Mouse (Mus musculus): ENCODE measurements around the gene Cxcr1. TPM values are rescaled to one million over a fixed set of nuclear protein-coding genes. Genes with fewer than 3 reads are reported as not detected.

Cxcr1 gene
- polyA plus RNA-seq, 1 experiment from 2014 or later: not detected

- H3K9ac ChIP-seq (ENCODE audit: low read depth, low read length): peak within 1 kb of the TSS; percentile 91
- no peaks in the 10 kb centered on the region for H3K36me3 ChIP-seq (ENCODE audit: control insufficient read depth, insufficient read depth, low read length)
- H3K4me3 ChIP-seq (ENCODE audit: low read depth, low read length): peak within 1 kb of the TSS; percentile 95
- H3K4me2 ChIP-seq (ENCODE audit: low read depth, low read length): peak within 1 kb of the TSS; percentile 90
- H3K27ac ChIP-seq (replicated peaks; ENCODE audit: low read depth, low read length): peak within 1 kb of the TSS; percentile 88
- 2% methylated on average over 50 of the region's 55 CpGs for WGBS
- no peaks in the 10 kb centered on the region for H3K27me3 ChIP-seq (replicated peaks; ENCODE audit: control insufficient read depth, insufficient read depth, low read length)
- no peaks in the 10 kb centered on the region for H3K9me3 ChIP-seq (ENCODE audit: control insufficient read depth, low read length)
- peak; percentile 96 for DNase-seq (ENCODE audit: low spot score)
- H3K4me1 ChIP-seq (ENCODE audit: control insufficient read depth, insufficient read depth, low read length): peaks cover 32% of the 10 kb centered on the region
- ATAC-seq (ENCODE audit: low read depth): peak; percentile 93
Observed at GRCm38 (mm10) chr1:74235938-74236589, 41.6 kb upstream of the Cxcr1 start, which contains the start of gene Arpc2. Gene Arpc2, plus strand, starts transcription at chr1:74236084.

- no peak overlapping the region for H3K4me2 ChIP-seq (ENCODE audit: low read depth, low read length)
- no peak for ATAC-seq (ENCODE audit: low read depth)
- WGBS: 50% methylated on average over 1 of the region's 1 CpGs
Observed at GRCm38 (mm10) chr1:74230992-74231391, 36.6 kb upstream of the Cxcr1 start.

GRCm38 (mm10) chr1:74229942-74230341 is 35.5 kb upstream of the Cxcr1 start:
- ATAC-seq (ENCODE audit: low read depth): no peak
- no peak overlapping the region for H3K4me3 ChIP-seq (ENCODE audit: low read depth, low read length)
- no peak overlapping the region for H3K27ac ChIP-seq (replicated peaks; ENCODE audit: low read depth, low read length)
- no peaks in the 10 kb centered on the region for H3K9me3 ChIP-seq (ENCODE audit: control insufficient read depth, low read length)
- H3K4me2 ChIP-seq (ENCODE audit: low read depth, low read length): no peak overlapping the region
- no peak for DNase-seq (ENCODE audit: low spot score)
- H3K4me1 ChIP-seq (ENCODE audit: control insufficient read depth, insufficient read depth, low read length): no peaks in the 10 kb centered on the region
- no peaks in the 10 kb centered on the region for H3K36me3 ChIP-seq (ENCODE audit: control insufficient read depth, insufficient read depth, low read length)
- H3K9ac ChIP-seq (ENCODE audit: low read depth, low read length): no peak overlapping the region
- 76% methylated on average over 2 of the region's 2 CpGs for WGBS
- H3K27me3 ChIP-seq (replicated peaks; ENCODE audit: control insufficient read depth, insufficient read depth, low read length): no peaks in the 10 kb centered on the region

More at GRCm38 (mm10) chr1:74230992-74231391, 36.6 kb upstream of the Cxcr1 start:
- Histone ChIP-seq H3K9me3 (ENCODE audit: control insufficient read depth, low read length) (no peaks in the 10 kb centered on the region), H3K27me3 (replicated peaks; ENCODE audit: control insufficient read depth, insufficient read depth, low read length) (no peaks in the 10 kb centered on the region), H3K27ac (replicated peaks; ENCODE audit: low read depth, low read length) (no peak overlapping the region), H3K9ac (ENCODE audit: low read depth, low read length) (no peak overlapping the region), H3K4me1 (ENCODE audit: control insufficient read depth, insufficient read depth, low read length) (no peaks in the 10 kb centered on the region), H3K4me3 (ENCODE audit: low read depth, low read length) (no peak overlapping the region), H3K36me3 (ENCODE audit: control insufficient read depth, insufficient read depth, low read length) (no peaks in the 10 kb centered on the region)
- no peak for DNase-seq (ENCODE audit: low spot score)

- no peaks in the 10 kb centered on the region for H3K36me3 ChIP-seq (ENCODE audit: control insufficient read depth, insufficient read depth, low read length)
- no peaks in the 10 kb centered on the region for H3K9me3 ChIP-seq (ENCODE audit: control insufficient read depth, low read length)
- no peak overlapping the region for H3K4me3 ChIP-seq (ENCODE audit: low read depth, low read length)
- no peak overlapping the region for H3K9ac ChIP-seq (ENCODE audit: low read depth, low read length)
- no peak overlapping the region for H3K4me2 ChIP-seq (ENCODE audit: low read depth, low read length)
- WGBS: 75% methylated on average over 7 of the region's 7 CpGs
- peak; percentile 56 for DNase-seq (ENCODE audit: low spot score)
- ATAC-seq (ENCODE audit: low read depth): no peak
- H3K4me1 ChIP-seq (ENCODE audit: control insufficient read depth, insufficient read depth, low read length): no peaks in the 10 kb centered on the region
- no peaks in the 10 kb centered on the region for H3K27me3 ChIP-seq (replicated peaks; ENCODE audit: control insufficient read depth, insufficient read depth, low read length)
- no peak overlapping the region for H3K27ac ChIP-seq (replicated peaks; ENCODE audit: low read depth, low read length)
Observed at GRCm38 (mm10) chr1:74227317-74227716, 32.9 kb upstream of the Cxcr1 start.

- ATAC-seq (ENCODE audit: low read depth) (no peak), DNase-seq (ENCODE audit: low spot score) (no peak)
- H3K4me3 ChIP-seq (ENCODE audit: low read depth, low read length): no peak overlapping the region
- H3K36me3 ChIP-seq (ENCODE audit: control insufficient read depth, insufficient read depth, low read length): no peaks in the 10 kb centered on the region
- 86% methylated on average over 7 of the region's 7 CpGs for WGBS
- H3K9me3 ChIP-seq (ENCODE audit: control insufficient read depth, low read length): no peaks in the 10 kb centered on the region
- H3K27me3 ChIP-seq (replicated peaks; ENCODE audit: control insufficient read depth, insufficient read depth, low read length): no peaks in the 10 kb centered on the region
- no peaks in the 10 kb centered on the region for H3K4me1 ChIP-seq (ENCODE audit: control insufficient read depth, insufficient read depth, low read length)
- no peak overlapping the region for H3K27ac ChIP-seq (replicated peaks; ENCODE audit: low read depth, low read length)
- H3K4me2 ChIP-seq (ENCODE audit: low read depth, low read length): no peak overlapping the region
- H3K9ac ChIP-seq (ENCODE audit: low read depth, low read length): no peak overlapping the region
Observed at GRCm38 (mm10) chr1:74219922-74220321, 25.5 kb upstream of the Cxcr1 start.

- Histone ChIP-seq H3K9ac (ENCODE audit: low read depth, low read length) (no peak overlapping the region), H3K27ac (replicated peaks; ENCODE audit: low read depth, low read length) (no peak overlapping the region), H3K9me3 (ENCODE audit: control insufficient read depth, low read length) (no peaks in the 10 kb centered on the region), H3K36me3 (ENCODE audit: control insufficient read depth, insufficient read depth, low read length) (no peaks in the 10 kb centered on the region), H3K4me3 (ENCODE audit: low read depth, low read length) (no peak overlapping the region), H3K4me1 (ENCODE audit: control insufficient read depth, insufficient read depth, low read length) (no peaks in the 10 kb centered on the region), H3K27me3 (replicated peaks; ENCODE audit: control insufficient read depth, insufficient read depth, low read length) (no peaks in the 10 kb centered on the region), H3K4me2 (ENCODE audit: low read depth, low read length) (no peak overlapping the region)
- ATAC-seq (ENCODE audit: low read depth): no peak
- DNase-seq (ENCODE audit: low spot score): no peak
- WGBS: 87% methylated on average over 8 of the region's 8 CpGs
Observed at GRCm38 (mm10) chr1:74208941-74209340, 14.5 kb upstream of the Cxcr1 start.

- Histone ChIP-seq H3K9ac (ENCODE audit: low read depth, low read length) (no peak overlapping the region), H3K36me3 (ENCODE audit: control insufficient read depth, insufficient read depth, low read length) (no peaks in the 10 kb centered on the region), H3K27ac (replicated peaks; ENCODE audit: low read depth, low read length) (no peak overlapping the region), H3K27me3 (replicated peaks; ENCODE audit: control insufficient read depth, insufficient read depth, low read length) (no peaks in the 10 kb centered on the region), H3K9me3 (ENCODE audit: control insufficient read depth, low read length) (no peaks in the 10 kb centered on the region), H3K4me2 (ENCODE audit: low read depth, low read length) (no peak overlapping the region), H3K4me3 (ENCODE audit: low read depth, low read length) (no peak overlapping the region), H3K4me1 (ENCODE audit: control insufficient read depth, insufficient read depth, low read length) (no peaks in the 10 kb centered on the region)
- ATAC-seq (ENCODE audit: low read depth): no peak
- peak; percentile 26 for DNase-seq (ENCODE audit: low spot score)
- WGBS: 59% methylated on average over 8 of the region's 9 CpGs
Observed at GRCm38 (mm10) chr1:74207906-74208305, 13.5 kb upstream of the Cxcr1 start.

- H3K9ac ChIP-seq (ENCODE audit: low read depth, low read length): no peak overlapping the region
- no peaks in the 10 kb centered on the region for H3K27me3 ChIP-seq (replicated peaks; ENCODE audit: control insufficient read depth, insufficient read depth, low read length)
- H3K4me2 ChIP-seq (ENCODE audit: low read depth, low read length): no peak overlapping the region
- H3K4me3 ChIP-seq (ENCODE audit: low read depth, low read length): no peak overlapping the region
- no peak for DNase-seq (ENCODE audit: low spot score)
- no peaks in the 10 kb centered on the region for H3K9me3 ChIP-seq (ENCODE audit: control insufficient read depth, low read length)
- WGBS: 82% methylated on average over 8 of the region's 8 CpGs
- H3K36me3 ChIP-seq (ENCODE audit: control insufficient read depth, insufficient read depth, low read length): no peaks in the 10 kb centered on the region
- no peak overlapping the region for H3K27ac ChIP-seq (replicated peaks; ENCODE audit: low read depth, low read length)
- no peaks in the 10 kb centered on the region for H3K4me1 ChIP-seq (ENCODE audit: control insufficient read depth, insufficient read depth, low read length)
- ATAC-seq (ENCODE audit: low read depth): no peak
Observed at GRCm38 (mm10) chr1:74206642-74207041, 12.2 kb upstream of the Cxcr1 start.

- Histone ChIP-seq H3K4me3 (ENCODE audit: low read depth, low read length) (no peak overlapping the region), H3K4me1 (ENCODE audit: control insufficient read depth, insufficient read depth, low read length) (no peaks in the 10 kb centered on the region), H3K36me3 (ENCODE audit: control insufficient read depth, insufficient read depth, low read length) (no peaks in the 10 kb centered on the region), H3K9me3 (ENCODE audit: control insufficient read depth, low read length) (no peaks in the 10 kb centered on the region), H3K27me3 (replicated peaks; ENCODE audit: control insufficient read depth, insufficient read depth, low read length) (no peaks in the 10 kb centered on the region), H3K9ac (ENCODE audit: low read depth, low read length) (no peak overlapping the region), H3K27ac (replicated peaks; ENCODE audit: low read depth, low read length) (no peak overlapping the region), H3K4me2 (ENCODE audit: low read depth, low read length) (no peak overlapping the region)
- 60% methylated on average over 7 of the region's 7 CpGs for WGBS
- no peak for ATAC-seq (ENCODE audit: low read depth)
- DNase-seq (ENCODE audit: low spot score): peak; percentile 64
Observed at GRCm38 (mm10) chr1:74205881-74206280, 11.4 kb upstream of the Cxcr1 start.

All from embryonic facial prominence, embryonic 14.5 days (tissue).